Mouse (Mus musculus): Measurements from ENCODE around the gene Abcc4.

Abcc4 gene

GRCm38 (mm10) chr14:118705808-118706731 is at the start of gene Abcc4:
Gene Abcc4, minus strand, starts transcription at chr14:118706219.
- in situ Hi-C loops (cut with MboI; ENCODE audit: low sequenced_read_pairs) = no loop called here

GRCm38 (mm10) chr14:118751193-118751753 is 45.3 kb upstream of the Abcc4 start:
- in situ Hi-C loops (cut with MboI; ENCODE audit: low sequenced_read_pairs) = loop anchor here (25.0 kb wide), 1 partner anchor 539 kb away; no protein-coding TSS in a partner anchor

- in situ Hi-C loops (cut with MboI; ENCODE audit: low sequenced_read_pairs) = loop anchor here (25.0 kb wide), 1 partner anchor 538 kb away; no protein-coding TSS in a partner anchor
Measured at GRCm38 (mm10) chr14:118750505-118751192, 44.6 kb upstream of the Abcc4 start.

DNA sequence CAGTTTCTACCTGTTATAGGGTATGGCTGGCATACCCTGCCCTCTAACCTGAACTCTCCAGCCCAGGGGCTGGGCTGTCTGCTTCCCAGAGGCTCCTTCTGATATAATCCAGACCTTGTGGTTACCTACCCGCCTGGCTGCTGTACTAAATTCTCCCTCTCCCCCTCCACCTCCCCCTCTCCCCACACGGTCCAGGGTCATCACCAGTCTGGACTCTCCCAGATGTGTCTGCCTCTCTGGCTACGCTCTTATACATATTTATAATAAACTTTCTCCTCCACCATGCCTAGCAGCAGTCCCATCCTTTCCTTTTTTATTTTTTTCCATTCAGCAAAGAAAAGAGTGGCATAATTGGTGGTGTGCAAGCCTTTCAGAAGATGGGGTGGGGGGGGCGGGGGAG is 43.7 kb upstream of the Abcc4 start:
- in situ Hi-C loops (cut with MboI; ENCODE audit: low sequenced_read_pairs) = loop anchor here (25.0 kb wide), 1 partner anchor 537 kb away; no protein-coding TSS in a partner anchor

GRCm38 (mm10) chr14:118749068-118749467 is 43.0 kb upstream of the Abcc4 start:
- in situ Hi-C loops (cut with MboI; ENCODE audit: low sequenced_read_pairs) = no loop called here

GRCm38 (mm10) chr14:118742862-118743261 is 36.8 kb upstream of the Abcc4 start:
- in situ Hi-C loops (cut with MboI; ENCODE audit: low sequenced_read_pairs) = no loop called here

GRCm38 (mm10) chr14:118741780-118742179 is 35.8 kb upstream of the Abcc4 start:
- in situ Hi-C loops (cut with MboI; ENCODE audit: low sequenced_read_pairs) = no loop called here

- in situ Hi-C loops (cut with MboI; ENCODE audit: low sequenced_read_pairs) = no loop called here
Measured at GRCm38 (mm10) chr14:118737251-118737888, 31.4 kb upstream of the Abcc4 start.

DNA sequence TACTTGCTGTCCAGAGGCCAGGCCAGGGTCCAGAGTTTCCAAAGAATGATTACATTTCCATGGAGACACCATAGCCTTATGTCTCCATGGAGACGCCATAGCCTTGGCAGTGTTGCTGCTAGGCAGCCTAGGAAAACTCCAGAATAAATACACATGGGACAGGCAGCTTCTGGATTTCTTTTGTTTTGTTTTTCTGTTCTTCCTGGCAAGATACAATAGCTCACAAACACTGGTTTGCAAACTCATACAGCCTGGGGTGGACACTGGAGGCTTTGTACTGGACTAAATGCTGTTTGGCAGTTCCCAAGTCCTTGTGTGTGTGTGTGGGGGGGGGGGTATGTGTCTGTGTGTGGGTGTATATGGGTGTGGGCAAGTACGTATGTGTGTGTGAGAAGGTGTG is 29.1 kb upstream of the Abcc4 start:
- in situ Hi-C loops (cut with MboI; ENCODE audit: low sequenced_read_pairs) = no loop called here

DNA sequence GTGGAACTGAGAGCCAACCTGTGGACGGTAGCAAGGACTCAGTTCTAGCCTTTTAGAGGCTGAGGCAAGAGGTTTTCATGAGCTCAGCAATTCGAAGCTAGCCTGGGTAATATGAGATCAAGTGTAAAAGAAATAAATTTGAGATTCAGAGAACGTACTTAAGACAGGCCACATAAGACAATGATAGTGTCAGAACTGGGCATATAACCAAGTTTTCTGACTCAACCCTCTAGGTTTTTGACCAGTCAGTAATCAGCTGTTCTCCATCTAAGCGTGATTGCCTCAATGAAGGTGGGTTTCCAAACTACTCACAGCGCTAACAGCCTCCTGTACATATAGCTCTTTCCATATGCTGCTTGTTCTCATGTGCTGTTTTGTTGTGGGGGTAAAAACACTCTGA is 27.1 kb upstream of the Abcc4 start:
- in situ Hi-C loops (cut with MboI; ENCODE audit: low sequenced_read_pairs) = no loop called here

- in situ Hi-C loops (cut with MboI; ENCODE audit: low sequenced_read_pairs) = no loop called here
Measured at GRCm38 (mm10) chr14:118730631-118731030, 24.6 kb upstream of the Abcc4 start.

- in situ Hi-C loops (cut with MboI; ENCODE audit: low sequenced_read_pairs) = no loop called here
Measured at GRCm38 (mm10) chr14:118725467-118725866, 19.4 kb upstream of the Abcc4 start.

GRCm38 (mm10) chr14:118723920-118724693 is 18.1 kb upstream of the Abcc4 start:
- in situ Hi-C loops (cut with MboI; ENCODE audit: low sequenced_read_pairs) = no loop called here

DNA sequence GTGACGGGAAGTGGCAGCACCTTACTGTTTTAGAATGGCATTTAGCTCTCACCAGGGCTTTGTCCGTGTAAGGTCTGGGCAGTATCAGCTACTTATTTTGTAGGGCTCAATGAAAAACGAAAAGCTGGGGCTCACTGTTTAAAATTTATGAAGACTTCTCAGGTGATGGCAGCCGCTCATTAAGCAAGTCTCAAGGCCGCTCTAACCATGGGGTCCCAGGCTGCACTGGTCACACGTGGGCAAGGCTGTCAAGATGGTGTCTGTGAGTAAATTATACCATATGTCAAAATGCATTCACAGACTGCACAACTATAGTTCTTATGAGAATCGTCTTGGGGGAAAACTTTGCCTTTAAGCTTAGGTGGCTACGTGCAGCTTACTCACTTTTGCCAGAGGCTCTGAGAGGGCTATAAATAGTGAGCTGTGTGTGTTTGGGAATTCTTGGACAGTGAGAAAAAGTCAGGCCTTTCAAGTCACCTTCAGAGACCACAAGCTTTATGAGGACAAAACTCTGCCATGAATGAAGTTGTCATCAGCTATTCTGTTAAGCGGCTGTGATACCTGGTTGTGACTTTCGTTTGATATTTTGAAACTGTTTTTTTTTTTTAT is 13.7 kb upstream of the Abcc4 start:
- in situ Hi-C loops (cut with MboI; ENCODE audit: low sequenced_read_pairs) = no loop called here

DNA sequence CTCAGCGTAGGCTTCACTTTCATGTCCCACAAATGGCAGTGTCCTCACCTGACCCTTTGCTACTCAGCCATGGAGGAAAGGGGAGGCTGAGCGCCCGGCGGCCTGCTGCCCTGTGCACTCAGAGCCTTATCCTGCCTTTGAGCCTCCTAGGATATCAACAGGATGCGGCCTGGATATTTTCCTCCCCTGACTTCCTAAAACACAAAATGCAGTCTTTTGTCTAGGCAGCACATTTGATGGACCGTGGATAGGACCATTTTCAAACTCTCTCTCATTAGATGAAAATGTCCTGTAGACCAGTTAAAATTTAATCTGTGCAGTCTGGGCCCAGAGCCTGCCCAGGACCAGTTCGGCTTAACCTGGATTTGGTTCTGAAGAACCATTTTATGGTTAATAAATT is 12.6 kb upstream of the Abcc4 start:
- in situ Hi-C loops (cut with MboI; ENCODE audit: low sequenced_read_pairs) = no loop called here

- in situ Hi-C loops (cut with MboI; ENCODE audit: low sequenced_read_pairs) = no loop called here
Measured at GRCm38 (mm10) chr14:118716372-118717312, 10.6 kb upstream of the Abcc4 start.

DNA sequence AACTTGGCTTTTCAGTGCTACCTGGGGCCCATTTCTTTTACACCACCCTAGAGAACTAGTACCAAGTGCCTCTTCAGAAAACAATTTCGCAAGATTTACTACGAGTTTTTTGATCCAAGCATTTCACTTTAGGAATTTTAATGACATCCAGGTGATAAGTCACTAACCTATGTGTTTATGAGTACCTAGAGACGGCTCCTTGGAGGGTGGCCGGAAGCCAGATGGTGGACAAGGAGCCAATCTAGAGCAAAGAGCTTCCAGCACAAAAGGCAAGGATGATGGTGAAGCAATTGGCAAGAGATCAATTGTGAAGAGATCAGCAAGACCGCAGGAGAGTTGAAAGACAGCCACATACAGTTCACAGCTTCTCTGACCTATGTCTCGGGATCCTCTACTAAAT is 8.7 kb upstream of the Abcc4 start:
- in situ Hi-C loops (cut with MboI; ENCODE audit: low sequenced_read_pairs) = no loop called here

DNA sequence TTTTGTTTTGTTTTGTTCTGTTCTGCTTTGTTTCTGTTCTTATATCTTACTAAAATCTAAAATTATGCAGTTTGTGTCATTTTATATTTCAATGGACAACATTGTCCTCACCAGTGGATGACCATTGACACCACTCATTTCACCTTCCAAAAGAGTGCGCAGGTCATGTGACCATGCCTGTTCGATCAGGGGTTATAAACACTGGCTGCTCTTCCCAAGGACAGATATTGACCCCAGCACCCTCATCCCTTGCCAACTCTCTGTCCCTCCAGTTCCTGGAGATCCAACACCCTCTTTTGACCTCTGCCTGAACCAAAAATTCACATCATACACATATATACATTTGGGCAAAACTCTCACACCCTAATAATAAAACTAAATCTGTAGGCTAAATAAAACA is 8.3 kb upstream of the Abcc4 start:
- in situ Hi-C loops (cut with MboI; ENCODE audit: low sequenced_read_pairs) = no loop called here

- in situ Hi-C loops (cut with MboI; ENCODE audit: low sequenced_read_pairs) = no loop called here
Measured at GRCm38 (mm10) chr14:118713869-118714268, 7.8 kb upstream of the Abcc4 start.

All from CH12F3 (cell line).